Mouse (Mus musculus) effector memory CD4-positive, alpha-beta T cell, adult 7 months (primary cell): Measurements from ENCODE around the gene Magea5. TPM values are rescaled to one million over a fixed set of nuclear protein-coding genes. Genes with fewer than 3 reads are reported as not detected.

Source experiments
- polyA plus RNA-seq: library from polyadenylated mRNA; unstranded; fragments of 100-300 nt; shearing (Covaris generic); gene quantifications from one replicate; pipeline ENCODE4 v1.2.1, GENCODE M21; 2017

Magea5 gene
- not detected for polyA plus RNA-seq

GRCm38 (mm10) chrX:155063045-155063444, at the start of gene Magea5:
TSS of gene Magea5 (minus strand) at chrX:155063145.

GRCm38 (mm10) chrX:155093566-155093965, 30.6 kb upstream of the Magea5 start, which contains the start of gene Magea2:
TSS of gene Magea2 (minus strand) at chrX:155093666.

GRCm38 (mm10) chrX:155089693-155090092, 26.7 kb upstream of the Magea5 start, which contains the start of gene Magea1:
TSS of gene Magea1 (minus strand) at chrX:155089793.

Other genes starting within 250 kb of the Magea5 start
- gene Cldn34b1, start 172.9 kb downstream of the Magea5 start, polyA plus RNA-seq, result not detected
- not detected for gene Magea6, start 127.2 kb downstream of the Magea5 start, polyA plus RNA-seq
- gene Magea3, start 113.6 kb downstream of the Magea5 start, polyA plus RNA-seq, result not detected
- gene Magea8, start 67.3 kb downstream of the Magea5 start, polyA plus RNA-seq, result not detected
- not detected for gene Magea1, start 26.6 kb upstream of the Magea5 start, polyA plus RNA-seq
- gene Magea2, start 30.5 kb upstream of the Magea5 start, polyA plus RNA-seq, result not detected
- not detected for gene Cldn34b2, start 65.3 kb upstream of the Magea5 start, polyA plus RNA-seq
- 279 TPM for gene Sat1, start 153.3 kb upstream of the Magea5 start, polyA plus RNA-seq
- 59.5 TPM for gene Acot9, start 199.3 kb upstream of the Magea5 start, polyA plus RNA-seq